Mouse (Mus musculus): ENCODE data around the gene Tenm4. TPM values are rescaled to one million over a fixed set of nuclear protein-coding genes. Genes with fewer than 3 reads are reported as not detected.

Gene Tenm4
- total and polyA plus RNA-seq, 3 experiments: 9.2 to 15.2 TPM; not detected in 1

DNA sequence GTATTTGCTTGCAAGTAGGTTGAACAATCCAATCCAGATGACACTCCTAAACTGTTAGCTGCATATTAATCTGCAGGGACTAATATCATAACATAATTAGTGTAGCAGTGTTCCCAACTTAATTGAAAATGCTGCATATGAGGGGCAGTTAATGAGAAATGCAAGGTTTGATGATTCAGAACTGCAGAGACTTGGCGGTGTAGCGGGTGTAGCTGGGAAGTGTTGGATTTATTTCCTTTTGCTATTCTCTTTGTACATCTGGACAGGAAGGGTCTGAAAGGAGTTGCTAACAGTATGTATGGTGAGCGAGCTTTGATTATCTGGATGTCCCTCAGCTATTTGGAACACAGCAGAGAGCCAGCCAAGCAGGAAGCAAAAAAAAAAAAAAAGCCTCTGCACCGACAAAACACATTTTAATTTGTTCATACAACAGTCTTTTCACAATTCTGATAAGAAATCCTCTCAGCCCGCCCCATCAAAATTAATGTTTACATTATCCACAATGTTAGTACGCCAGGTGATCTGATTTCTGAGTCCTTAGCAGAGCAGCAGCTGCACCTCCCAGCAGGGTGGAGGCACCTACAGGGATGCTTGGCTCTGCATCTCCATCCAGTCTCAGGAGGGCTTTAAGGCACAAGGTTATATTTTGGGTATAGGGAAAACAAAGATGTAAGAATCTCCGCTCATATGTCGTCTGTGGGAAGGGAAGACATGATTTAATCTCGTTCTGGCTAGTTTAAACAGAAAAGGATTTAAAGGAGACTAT lies 243.4 kb downstream of the Tenm4 start:
- H3K36me3 ChIP-seq (ENCODE audit: control insufficient read depth in 1 of 2, insufficient read depth in 2 of 2, low read length in 2 of 2): no peaks in the 10 kb centered on the region
- H3K4me1 ChIP-seq (ENCODE audit: control insufficient read depth in 1 of 2, insufficient read depth in 2 of 2, low read length in 2 of 2): no peaks in the 10 kb centered on the region
- H3K27ac ChIP-seq (ENCODE audit: control insufficient read depth, low read depth, low read length): no peak overlapping the region
- H3K4me3 ChIP-seq (ENCODE audit: control insufficient read depth in 1 of 2, insufficient read depth in 1 of 2, low read depth in 2 of 2, low read length in 2 of 2): no peak overlapping the region
- H3K79me2 ChIP-seq (ENCODE audit: control insufficient read depth, insufficient read depth, low read length, poor library complexity): no peaks in the 10 kb centered on the region
- no peaks in the 10 kb centered on the region for H3K9me3 ChIP-seq (replicated peaks; ENCODE audit: insufficient read depth, low read length)
- H3K27me3 ChIP-seq (ENCODE audit: control insufficient read depth in 1 of 2, insufficient read depth in 2 of 2, low read length in 2 of 2): no peaks in the 10 kb centered on the region
- no peak for DNase-seq (ENCODE audit: low read depth, low spot score)
- TF ChIP-seq MAFK (IDR thresholded peaks at IDR 0.05; ENCODE audit: borderline replicate concordance, low read depth, low read length): no peak
- no peak for TF ChIP-seq E2F4 (IDR thresholded peaks at IDR 0.05; ENCODE audit: borderline replicate concordance, low read depth, low read length)
- TF ChIP-seq TBP (IDR thresholded peaks at IDR 0.05; ENCODE audit: low read depth, low read length): no peak
- no peak for TF ChIP-seq EP300 (IDR thresholded peaks at IDR 0.05; ENCODE audit: low read depth in 1 of 2, low read length in 2 of 2)
- TF ChIP-seq GABPA (IDR thresholded peaks at IDR 0.05; ENCODE audit: low read depth, low read length): no peak
- TF ChIP-seq ZNF384 (IDR thresholded peaks at IDR 0.05; ENCODE audit: low read depth, low read length): no peak
- TF ChIP-seq SMC3 (IDR thresholded peaks at IDR 0.05; ENCODE audit: low read depth, low read length): no peak
- H3K9ac ChIP-seq (ENCODE audit: control insufficient read depth, low read depth, low read length, poor library complexity, severe bottlenecking): no peak overlapping the region

GRCm38 (mm10) chr7:96417251-96418004 lies 246.4 kb downstream of the Tenm4 start:
- TF ChIP-seq ZNF384 (IDR thresholded peaks at IDR 0.05; ENCODE audit: low read depth, low read length) (no peak), MEF2A (IDR thresholded peaks at IDR 0.05; ENCODE audit: extremely low read depth, insufficient replicate concordance, low read depth, low read length, poor library complexity, severe bottlenecking) (no peak), UBTF (IDR thresholded peaks at IDR 0.05; ENCODE audit: borderline replicate concordance, insufficient read depth, low read depth, low read length) (no peak), MYB (IDR thresholded peaks at IDR 0.05; ENCODE audit: low read depth, low read length) (no peak), POLR2AphosphoS5 (IDR thresholded peaks at IDR 0.05; ENCODE audit: borderline replicate concordance, low read depth, low read length) (no peak), GATA1 (IDR thresholded peaks at IDR 0.05; ENCODE audit: low read depth, low read length) (no peak), EP300 (IDR thresholded peaks at IDR 0.05; ENCODE audit: low read depth in 1 of 2, low read length in 2 of 2) (no peak), E2F4 (IDR thresholded peaks at IDR 0.05; ENCODE audit: borderline replicate concordance, low read depth, low read length) (no peak)
- Histone ChIP-seq H3K27me3 (ENCODE audit: control insufficient read depth in 1 of 2, insufficient read depth in 2 of 2, low read length in 2 of 2) (no peaks in the 10 kb centered on the region), H3K36me3 (ENCODE audit: control insufficient read depth in 1 of 2, insufficient read depth in 2 of 2, low read length in 2 of 2) (no peaks in the 10 kb centered on the region), H3K4me1 (ENCODE audit: control insufficient read depth in 1 of 2, insufficient read depth in 2 of 2, low read length in 2 of 2) (no peaks in the 10 kb centered on the region), H3K79me2 (ENCODE audit: control insufficient read depth, insufficient read depth, low read length, poor library complexity) (no peaks in the 10 kb centered on the region), H3K27ac (ENCODE audit: control insufficient read depth, low read depth, low read length) (no peak overlapping the region), H3K9me3 (replicated peaks; ENCODE audit: insufficient read depth, low read length) (no peaks in the 10 kb centered on the region), H3K9ac (ENCODE audit: control insufficient read depth, low read depth, low read length, poor library complexity, severe bottlenecking) (no peak overlapping the region), H3K4me3 (ENCODE audit: control insufficient read depth in 1 of 2, insufficient read depth in 1 of 2, low read depth in 2 of 2, low read length in 2 of 2) (no peak overlapping the region)
- DNase-seq (ENCODE audit: low read depth, low spot score): no peak
